Mouse (Mus musculus) midbrain, embryonic 14.5 days (tissue): ENCODE results near the gene Rtp3. TPM values are rescaled to one million over a fixed set of nuclear protein-coding genes. Genes with fewer than 3 reads are reported as not detected.

Experiments
- ATAC-seq: fragments of 200-750 bp; cut with Nextera tagmentation; 2 replicates; pipeline ENCODE4 v1.8.0; 2017; ENCODE audit warnings: moderate number of reproducible peaks, moderate library complexity; ENCODE audit not compliant: low FRiP score, low TSS enrichment
- DNase-seq: peaks from one replicate; pipeline ENCODE4 v3.0.0-alpha.2; 2015
- H3K27ac ChIP-seq: fragments of 300-500 bp; sonication (generic); replicated peaks from 2 replicates; pipeline ENCODE4 v1.5.1; 2014; ENCODE audit warnings: mild to moderate bottlenecking, low read depth, low read length, moderate library complexity
- H3K27me3 ChIP-seq: fragments of 300-500 bp; sonication (generic); 2 replicates; pipeline ENCODE4 v1.6.1; 2014; ENCODE audit warnings: low read length, control low read depth, mixed read lengths; ENCODE audit not compliant: control insufficient read depth, insufficient read depth
- H3K36me3 ChIP-seq: fragments of 300-500 bp; sonication (generic); 2 replicates; pipeline ENCODE4 v1.6.1; 2014; ENCODE audit warnings: low read length, control low read depth; ENCODE audit not compliant: control insufficient read depth, insufficient read depth
- H3K4me1 ChIP-seq: fragments of 300-500 bp; sonication (generic); 2 replicates; pipeline ENCODE4 v1.6.1; 2014; ENCODE audit warnings: mild to moderate bottlenecking, antibody characterized with exemption, low read length, control low read depth; ENCODE audit not compliant: control insufficient read depth, insufficient read depth
- H3K4me2 ChIP-seq: fragments of 300-500 bp; sonication (generic); 2 replicates; pipeline ENCODE4 v1.6.1; 2014; ENCODE audit warnings: mild to moderate bottlenecking, low read length, moderate library complexity
- H3K4me3 ChIP-seq: fragments of 300-500 bp; sonication (generic); replicated peaks from 2 replicates; pipeline ENCODE4 v1.5.1; 2014; ENCODE audit warnings: low read depth, low read length
- H3K9ac ChIP-seq: fragments of 300-500 bp; sonication (generic); replicated peaks from 2 replicates; pipeline ENCODE4 v1.6.1; 2014; ENCODE audit warnings: mild to moderate bottlenecking, low read length, moderate library complexity
- H3K9me3 ChIP-seq: fragments of 300-500 bp; sonication (generic); 2 replicates; pipeline ENCODE4 v1.6.1; 2016; ENCODE audit warnings: low read length, control low read depth, mixed read lengths; ENCODE audit not compliant: control insufficient read depth
- WGBS: fragments of 180-500 bp; shearing (Covaris S2); extraction: QIAGEN DNeasy Blood & Tissue Kit; methylation state at CpG from one replicate; pipeline ENCODE4 v1.1.7; 2014; 5-methylcytosine and 5-hydroxymethylcytosine counted together
- polyA plus RNA-seq: library from polyadenylated mRNA; unstranded; fragments of >200 nt; fragmentation: Nextera tagmentation; extraction: Ambion mirVana; gene quantifications from 2 replicates; pipeline ENCODE4 v1.2.1, GENCODE M21; 2014

Gene Rtp3
- polyA plus RNA-seq, 1 experiment from 2014 or later, result not detected

GRCm38 (mm10) chr9:110989141-110989540 is 1.2 kb downstream of the Rtp3 start:
- no peak overlapping the region for H3K4me3 ChIP-seq
- no peak overlapping the region for H3K27ac ChIP-seq
- 62% methylated on average over 4 of the region's 4 CpGs for WGBS
- H3K4me1 ChIP-seq, result no peaks in the 10 kb centered on the region
- no peaks in the 10 kb centered on the region for H3K36me3 ChIP-seq
- ATAC-seq (no peak), DNase-seq (no peak)
- H3K4me2 ChIP-seq, result no peak overlapping the region
- H3K9me3 ChIP-seq, result no peaks in the 10 kb centered on the region
- H3K9ac ChIP-seq, result no peak overlapping the region
- H3K27me3 ChIP-seq, result no peaks in the 10 kb centered on the region

GRCm38 (mm10) chr9:110988078-110988477 is 2.3 kb downstream of the Rtp3 start:
- ATAC-seq, result no peak
- H3K9ac ChIP-seq, result no peak overlapping the region
- H3K4me3 ChIP-seq, result no peak overlapping the region
- no peaks in the 10 kb centered on the region for H3K9me3 ChIP-seq
- no peak for DNase-seq
- H3K27me3 ChIP-seq, result no peaks in the 10 kb centered on the region
- no peaks in the 10 kb centered on the region for H3K4me1 ChIP-seq
- H3K36me3 ChIP-seq, result no peaks in the 10 kb centered on the region
- no peak overlapping the region for H3K4me2 ChIP-seq
- WGBS, result 78% methylated on average over 3 of the region's 3 CpGs
- no peak overlapping the region for H3K27ac ChIP-seq

- no peak overlapping the region for H3K9ac ChIP-seq
Observed at GRCm38 (mm10) chr9:110987331-110987730, 3.1 kb downstream of the Rtp3 start.

GRCm38 (mm10) chr9:110985951-110986350 is 4.4 kb downstream of the Rtp3 start:
- Histone ChIP-seq H3K27ac (no peak overlapping the region), H3K9ac (no peak overlapping the region), H3K4me3 (no peak overlapping the region), H3K27me3 (no peaks in the 10 kb centered on the region), H3K9me3 (no peaks in the 10 kb centered on the region), H3K4me1 (no peaks in the 10 kb centered on the region), H3K4me2 (no peak overlapping the region), H3K36me3 (no peaks in the 10 kb centered on the region)
- no peak for DNase-seq
- WGBS, result 91% methylated on average over 8 of the region's 8 CpGs
- ATAC-seq, result no peak

More at GRCm38 (mm10) chr9:110987331-110987730, 3.1 kb downstream of the Rtp3 start:
- Histone ChIP-seq H3K4me1 (no peaks in the 10 kb centered on the region), H3K36me3 (no peaks in the 10 kb centered on the region), H3K4me3 (no peak overlapping the region), H3K27me3 (no peaks in the 10 kb centered on the region), H3K9me3 (no peaks in the 10 kb centered on the region), H3K27ac (no peak overlapping the region), H3K4me2 (no peak overlapping the region)
- 76% methylated on average over 4 of the region's 4 CpGs for WGBS
- no peak for DNase-seq
- no peak for ATAC-seq

- DNase-seq (no peak), ATAC-seq (no peak)
- no peak overlapping the region for H3K27ac ChIP-seq
- 94% methylated on average over 5 of the region's 5 CpGs for WGBS
- H3K9ac ChIP-seq, result no peak overlapping the region
- H3K9me3 ChIP-seq, result no peaks in the 10 kb centered on the region
- H3K4me2 ChIP-seq, result no peak overlapping the region
- H3K36me3 ChIP-seq, result no peaks in the 10 kb centered on the region
- H3K4me3 ChIP-seq, result no peak overlapping the region
- no peaks in the 10 kb centered on the region for H3K27me3 ChIP-seq
- H3K4me1 ChIP-seq, result no peaks in the 10 kb centered on the region
Observed at GRCm38 (mm10) chr9:110985541-110985940, 4.8 kb downstream of the Rtp3 start.

DNA sequence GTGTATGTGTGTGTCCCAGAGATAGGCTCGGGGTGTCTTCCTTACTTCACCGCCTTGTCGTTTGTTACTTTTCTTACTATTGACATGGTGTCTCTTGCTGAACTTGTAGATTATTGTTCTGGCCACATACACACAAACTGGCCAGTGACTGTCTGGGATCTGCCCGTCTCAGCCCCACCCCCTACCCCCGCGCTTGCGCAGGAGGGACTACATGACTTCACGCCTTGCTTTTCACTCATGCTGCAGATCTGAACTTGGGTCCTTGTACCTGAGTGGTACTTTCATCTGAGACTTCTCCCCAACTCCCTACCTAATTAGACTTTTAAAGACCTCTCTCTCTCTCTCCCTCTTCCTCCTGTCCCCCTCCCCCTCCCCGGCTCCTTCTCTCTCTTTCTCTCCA is 6.3 kb downstream of the Rtp3 start:
- Histone ChIP-seq H3K9ac (no peak overlapping the region), H3K36me3 (no peaks in the 10 kb centered on the region), H3K4me1 (no peaks in the 10 kb centered on the region), H3K27me3 (no peaks in the 10 kb centered on the region), H3K4me2 (no peak overlapping the region), H3K4me3 (no peak overlapping the region), H3K27ac (no peak overlapping the region), H3K9me3 (no peaks in the 10 kb centered on the region)
- WGBS, result 94% methylated on average over 9 of the region's 9 CpGs
- DNase-seq (no peak), ATAC-seq (no peak)

DNA sequence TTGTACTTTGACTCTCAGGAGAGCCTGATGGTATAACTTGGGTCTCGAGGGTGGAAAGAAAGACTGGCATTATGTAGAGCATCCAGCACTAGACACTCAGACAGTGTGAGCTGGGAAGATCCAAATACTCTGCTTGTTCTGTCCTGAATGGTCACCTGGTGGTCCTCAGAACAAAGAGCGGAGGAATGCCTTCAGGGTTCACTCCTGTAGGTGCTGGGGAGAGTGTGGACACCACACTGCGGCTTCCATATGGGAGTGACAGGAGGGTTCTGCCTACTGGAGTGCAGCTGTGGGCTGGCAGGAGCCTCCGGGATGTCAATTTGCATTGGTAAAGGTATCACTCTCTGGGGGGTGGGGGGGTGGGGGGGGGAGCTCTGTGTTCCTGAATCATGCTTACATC is 8.0 kb downstream of the Rtp3 start:
- no peak overlapping the region for H3K9ac ChIP-seq
- no peak for ATAC-seq
- WGBS, result 63% methylated on average over 4 of the region's 4 CpGs

DNA sequence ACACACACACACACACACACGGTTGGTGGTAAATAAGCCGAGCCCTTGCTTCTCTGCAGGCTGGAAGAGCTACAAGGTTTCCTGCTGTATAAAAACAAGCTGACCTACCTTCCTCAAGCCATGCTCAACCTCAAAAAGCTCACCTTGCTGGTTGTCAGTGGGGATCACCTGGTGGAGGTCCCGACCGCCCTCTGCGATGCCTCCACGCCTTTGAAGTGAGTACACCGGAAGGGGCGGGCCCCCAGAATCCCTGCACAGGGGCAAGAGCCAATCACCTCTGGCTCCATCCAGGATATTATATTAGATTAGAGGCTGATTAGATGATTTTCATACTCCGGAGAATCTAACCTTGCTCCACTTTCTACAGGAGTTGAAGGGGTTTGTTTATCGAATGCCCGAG is 11.0 kb downstream of the Rtp3 start:
- no peak overlapping the region for H3K4me3 ChIP-seq
- DNase-seq (no peak), ATAC-seq (no peak)
- H3K9ac ChIP-seq, result no peak overlapping the region
- no peak overlapping the region for H3K27ac ChIP-seq
- H3K27me3 ChIP-seq, result no peaks in the 10 kb centered on the region
- H3K9me3 ChIP-seq, result no peaks in the 10 kb centered on the region
- no peaks in the 10 kb centered on the region for H3K36me3 ChIP-seq
- WGBS, result 97% methylated on average over 11 of the region's 11 CpGs
- H3K4me2 ChIP-seq, result no peak overlapping the region
- no peaks in the 10 kb centered on the region for H3K4me1 ChIP-seq

More for the DNA sequence above, 8.0 kb downstream of the Rtp3 start:
- no peaks in the 10 kb centered on the region for H3K27me3 ChIP-seq
- H3K4me1 ChIP-seq, result no peaks in the 10 kb centered on the region
- no peak overlapping the region for H3K4me2 ChIP-seq
- H3K27ac ChIP-seq, result no peak overlapping the region
- H3K9me3 ChIP-seq, result no peaks in the 10 kb centered on the region
- no peak for DNase-seq
- no peaks in the 10 kb centered on the region for H3K36me3 ChIP-seq
- H3K4me3 ChIP-seq, result no peak overlapping the region

DNA sequence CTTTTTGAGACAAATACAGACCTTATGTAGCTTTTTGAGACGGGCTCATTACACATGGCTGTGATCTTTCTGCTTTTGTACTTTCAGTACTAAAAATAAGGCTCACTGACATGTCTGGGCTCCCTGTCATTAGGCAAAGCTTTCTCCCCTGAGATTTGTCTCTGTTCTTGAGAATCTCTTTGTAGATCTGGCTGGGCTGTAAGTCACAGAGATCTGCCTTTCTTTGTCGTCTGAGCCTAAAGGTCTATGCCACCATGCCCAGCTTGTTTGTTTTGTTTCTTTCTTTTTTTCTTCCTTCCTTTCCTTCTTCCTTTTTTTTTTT is 24.5 kb downstream of the Rtp3 start:
- no peak for ATAC-seq

More for the DNA sequence above, 24.5 kb downstream of the Rtp3 start:
- H3K4me3 ChIP-seq, result no peak overlapping the region
- no peaks in the 10 kb centered on the region for H3K27me3 ChIP-seq
- no peaks in the 10 kb centered on the region for H3K9me3 ChIP-seq
- no peak overlapping the region for H3K9ac ChIP-seq
- DNase-seq, result no peak
- no peak overlapping the region for H3K27ac ChIP-seq
- H3K4me2 ChIP-seq, result no peak overlapping the region
- no peaks in the 10 kb centered on the region for H3K36me3 ChIP-seq
- 70% methylated on average over 2 of the region's 2 CpGs for WGBS
- no peaks in the 10 kb centered on the region for H3K4me1 ChIP-seq
